Mouse (Mus musculus) lung, adult 2 months (tissue): Measurements from ENCODE around the gene AF067061.
"Not testable (repeated sequence)": the region's sequence is repeated elsewhere in the genome, so short reads cannot be mapped to it uniquely, and the experiment has no call there.

Experiments
- CTCF ChIP-seq: fragments of 200-500 bp; IDR thresholded peaks from 2 replicates; pipeline ENCODE4 v1.5.1; 2011; ENCODE audit warnings: mild to moderate bottlenecking, low read length, control low read depth; ENCODE audit not compliant: insufficient read depth
- POLR2A ChIP-seq: fragments of 200-500 bp; IDR thresholded peaks from 2 replicates; pipeline ENCODE4 v1.6.1; 2011; ENCODE audit warnings: low read depth, mild to moderate bottlenecking, control low read depth, low read length, borderline replicate concordance; ENCODE audit errors: extremely low read depth

DNA sequence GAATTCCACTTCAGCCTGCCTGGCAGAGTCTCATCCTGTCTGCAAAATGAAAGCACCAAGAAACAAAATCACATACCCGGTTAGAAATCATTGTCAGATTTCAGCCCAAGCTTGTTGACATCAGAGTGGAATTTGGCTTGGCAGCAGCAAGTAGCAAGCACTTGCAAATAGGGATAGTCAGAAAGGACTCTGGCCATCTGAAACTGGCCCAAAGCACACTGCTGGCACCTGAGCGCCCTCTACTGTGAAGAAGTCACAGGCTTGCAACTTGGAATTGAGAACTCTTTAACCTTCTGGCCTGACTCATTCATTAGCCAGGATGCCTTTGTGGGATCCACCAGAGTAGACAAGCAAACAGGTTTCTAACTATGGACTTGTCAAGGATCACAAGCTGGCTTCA is 14.9 kb downstream of the AF067061 start:
- TF ChIP-seq CTCF, POLR2A: not testable (repeated sequence)
